ENCODE assay signal across 17 mouse cellular contexts in the genomic region with DNA sequence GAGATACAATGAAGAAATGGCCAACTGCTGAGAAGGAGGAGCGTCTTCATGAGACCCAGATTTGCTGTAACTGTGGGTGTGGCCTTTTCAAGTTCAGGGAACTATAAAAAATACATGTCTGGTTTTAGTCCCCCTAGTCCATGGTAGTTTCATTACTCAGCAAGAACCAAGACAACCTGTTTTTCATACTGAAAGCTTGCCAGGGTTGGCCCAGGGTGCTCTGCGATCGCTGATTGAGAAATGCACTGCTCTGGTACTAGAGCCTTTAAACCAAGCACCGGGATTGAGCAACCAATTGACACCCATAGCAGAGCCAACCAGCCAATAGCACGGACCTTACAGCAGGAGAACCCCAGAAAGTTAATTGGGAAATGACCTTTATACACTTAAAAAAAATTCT. TPM values are rescaled to one million over a fixed set of nuclear protein-coding genes. Genes with fewer than 3 reads are reported as not detected.
DNase-seq lines count a peak whose midpoint lies in the region; ATAC-seq lines count a peak whose summit lies in the region.
"Had no signal": no experiment of that assay in that cellular context is flagged by ENCODE, and none has a peak within 500 bp of the region (broad histone marks: within the 10 kb centered on the region; RNA-seq: fewer than 3 reads in every experiment).

No protein-coding gene starts in this region.

- peak; percentile 45 for DNase-seq in adrenal gland, adult 2 months
- DNase-seq in adrenal gland, postnatal 4 days (ENCODE audit: low spot score in 2 of 2), result no peak
- DNase-seq in 416B (ENCODE audit: low read depth), result peak; percentile 63
- DNase-seq in lung, postnatal 4 days, result peak; percentile 50 to 51
- no peak for DNase-seq in frontal cortex, postnatal 14 days (ENCODE audit: low spot score in 2 of 2)
- DNase-seq in ovary, postnatal 10 days (ENCODE audit: low spot score), result no peak
- DNase-seq in cerebellum, postnatal 36 days, result no peak
- DNase-seq: cerebellum, adult 9-11 months; embryo, embryonic 11 days; heart, adult 2 months; kidney, adult 18-20 months; retina, postnatal 1 day; thymus, adult 18-20 months had no signal

- peak; percentile 88 for ATAC-seq in granulocyte monocyte progenitor cell, adult 5-6 weeks (replicated peaks; ENCODE audit: poor library complexity, severe bottlenecking)
- ATAC-seq: activated CD4-positive, CD25-positive, alpha-beta regulatory T cell, adult 4 months; CD4-positive, CD25-positive, alpha-beta regulatory T cell, adult 4 months; midbrain, embryonic 15.5 days had no signal

RNA-seq across cellular contexts. Expression of a gene that starts 13.6 kb away (rescaled TPM):
- total RNA-seq in adrenal gland, adult 2 months (2021), result 10 to 100 TPM; 60.5 to 97.8 TPM
- 20.5 and 32.0 TPM in 2 replicates for polyA plus RNA-seq in adrenal gland, adult 2 months (2012; rRNA removed)
- 10 to 100 TPM; 86.3 to 92.5 TPM for total RNA-seq in adrenal gland, postnatal 4 days (2021)
- total RNA-seq in granulocyte monocyte progenitor cell, adult 5-6 weeks (2014; fragmentation: Nextera tagmentation), result 35.6 and 60.1 TPM in 2 replicates
- total RNA-seq in granulocyte monocyte progenitor cell, adult 5-6 weeks (2017), result 61.1 and 64.9 TPM in 2 replicates

RNA-seq across cellular contexts. Expression of a gene that starts 29.6 kb away (rescaled TPM):
- total RNA-seq in adrenal gland, adult 2 months (2021), result 10 to 100 TPM; 53.7 to 58.8 TPM
- polyA plus RNA-seq in adrenal gland, adult 2 months (2012; rRNA removed), result 24.1 and 25.1 TPM in 2 replicates
- 10 to 100 TPM; 54.8 to 62.6 TPM for total RNA-seq in adrenal gland, postnatal 4 days (2021)
- total RNA-seq in granulocyte monocyte progenitor cell, adult 5-6 weeks (2014; fragmentation: Nextera tagmentation), result 19.9 and 25.3 TPM in 2 replicates
- total RNA-seq in granulocyte monocyte progenitor cell, adult 5-6 weeks (2017), result 27.4 and 32.7 TPM in 2 replicates

Comparison
In these comparisons a context has a peak if more than half of its experiments do, and no peak if none do; other contexts are left out.
1. DNase-seq: peak in adrenal gland, adult 2 months (single experiment), 416B (single experiment) and lung, postnatal 4 days (2 of 2); none in adrenal gland, postnatal 4 days (0 of 2), frontal cortex, postnatal 14 days (0 of 2), ovary, postnatal 10 days (single experiment) and cerebellum, postnatal 36 days (0 of 2).